Mouse (Mus musculus): ENCODE results near the gene Trim28.

DNA sequence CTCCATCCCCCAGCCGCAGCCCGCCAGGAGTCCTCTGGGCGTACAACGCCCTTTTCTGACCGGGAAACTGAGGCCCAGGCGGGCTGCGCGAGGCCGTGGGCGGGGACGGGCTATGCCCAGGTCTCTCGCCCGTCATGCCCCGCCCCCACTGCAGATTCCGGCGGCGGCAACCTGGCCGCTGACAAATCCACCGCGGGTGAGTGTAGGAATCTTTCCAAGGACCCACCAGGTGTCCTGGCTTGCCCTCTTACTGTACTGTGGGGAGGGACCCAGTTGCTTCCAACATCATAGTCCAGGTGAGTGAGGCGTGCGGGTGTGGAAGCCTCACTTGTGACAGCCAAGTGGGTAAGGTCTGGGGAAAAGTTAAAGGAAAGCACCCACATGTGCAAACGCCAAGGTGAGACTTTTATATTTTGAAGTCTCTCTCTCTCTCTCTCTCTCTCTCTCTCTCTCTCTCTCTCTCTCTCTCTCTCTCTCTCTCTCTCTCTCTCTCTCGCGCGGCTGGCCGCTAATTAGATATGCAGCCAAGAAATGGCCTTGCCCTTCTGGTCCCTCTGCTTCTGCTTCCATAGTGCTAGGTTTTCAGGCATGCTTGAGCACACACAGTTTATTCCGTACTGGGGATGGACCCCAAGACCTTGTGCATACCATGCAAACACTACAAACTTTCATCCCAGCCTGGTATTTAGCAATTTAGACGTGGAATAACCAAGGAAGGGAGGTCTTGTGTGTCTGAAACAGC lies 32.6 kb upstream of the Trim28 start:
- TF ChIP-seq CTCF (IDR thresholded peaks at IDR 0.05; ENCODE audit: low read depth): no peak
- TF ChIP-seq EP300 (IDR thresholded peaks at IDR 0.05; ENCODE audit: low read depth): no peak

All from liver, embryonic 14.5 days (tissue).